Mouse (Mus musculus) heart, adult 2 months (tissue): ENCODE measurements at regions not wholly inside any gene's neighbourhood (a gene's known extent, or its start where the extent isn't known, plus 50 kb on each side); places are given as distances from the start of the nearest gene placed in this dataset.

ENCODE experiments used
- CTCF ChIP-seq: fragments of 200-600 bp; IDR thresholded peaks from 2 replicates; pipeline ENCODE4 v1.8.1; 2022; ENCODE audit warnings: antibody characterized with exemption, mild to moderate bottlenecking, moderate library complexity
- POLR2A ChIP-seq: fragments of 200-500 bp; IDR thresholded peaks from 2 replicates; pipeline ENCODE4 v1.6.1; 2011; ENCODE audit warnings: mild to moderate bottlenecking, low read depth, low read length, control low read depth; ENCODE audit not compliant: insufficient read depth

- no peak for TF ChIP-seq CTCF
- TF ChIP-seq POLR2A, result no peak
These were observed 330.3 kb downstream of the Cmpk2 start for GRCm38 (mm10) chr12:26799310-26799709.
